Mouse (Mus musculus) liver, embryonic 16.5 days (tissue): ENCODE results near the gene Sptan1. TPM values are rescaled to one million over a fixed set of nuclear protein-coding genes. Genes with fewer than 3 reads are reported as not detected.

ENCODE experiments used
- ATAC-seq: fragments of 200-750 bp; cut with Nextera tagmentation; 2 replicates; pipeline ENCODE4 v1.8.0; 2017; ENCODE audit warnings: low read depth, mild to moderate bottlenecking, moderate number of reproducible peaks, moderate library complexity
- H3K27ac ChIP-seq: fragments of 300-500 bp; sonication (generic); 2 replicates; pipeline ENCODE4 v1.5.1; 2014; ENCODE audit warnings: mild to moderate bottlenecking, low read length
- H3K27me3 ChIP-seq: fragments of 300-500 bp; sonication (generic); 2 replicates; pipeline ENCODE4 v1.6.1; 2014; ENCODE audit warnings: low read depth, low read length, mixed read lengths; ENCODE audit not compliant: control insufficient read depth, insufficient read depth
- H3K36me3 ChIP-seq: fragments of 300-500 bp; sonication (generic); 2 replicates; pipeline ENCODE4 v1.6.1; 2014; ENCODE audit warnings: mild to moderate bottlenecking; ENCODE audit not compliant: control insufficient read depth, insufficient read depth
- H3K4me1 ChIP-seq: fragments of 300-500 bp; sonication (generic); 2 replicates; pipeline ENCODE4 v1.6.1; 2014; ENCODE audit warnings: low read depth, low read length, mixed read lengths; ENCODE audit not compliant: control insufficient read depth
- H3K4me2 ChIP-seq: fragments of 300-500 bp; sonication (generic); 2 replicates; pipeline ENCODE4 v1.6.1; 2014; ENCODE audit warnings: low read depth, low read length, mixed read lengths
- H3K4me3 ChIP-seq: fragments of 300-500 bp; sonication (generic); 2 replicates; pipeline ENCODE4 v1.5.1; 2014; ENCODE audit warnings: low read depth, mild to moderate bottlenecking, low read length
- H3K9ac ChIP-seq: fragments of 300-500 bp; sonication (generic); 2 replicates; pipeline ENCODE4 v1.6.1; 2014; ENCODE audit warnings: low read depth, low read length
- H3K9me3 ChIP-seq: fragments of 300-500 bp; sonication (generic); replicated peaks from 2 replicates; pipeline ENCODE4 v1.6.1; 2016; ENCODE audit warnings: low read length; ENCODE audit not compliant: control insufficient read depth
- WGBS: fragments of 180-500 bp; shearing (Covaris S2); extraction: QIAGEN DNeasy Blood & Tissue Kit; methylation state at CpG from one replicate; pipeline ENCODE4 v1.1.7; 2014; ENCODE audit not compliant: insufficient replicate concordance; 5-methylcytosine and 5-hydroxymethylcytosine counted together
- polyA plus RNA-seq: library from polyadenylated mRNA; unstranded; fragments of >200 nt; fragmentation: Nextera tagmentation; extraction: Ambion mirVana; gene quantifications from 2 replicates; pipeline ENCODE4 v1.2.1, GENCODE M21; 2015

The Sptan1 gene
- polyA plus RNA-seq, 1 experiment from 2014 or later = 19.7 TPM

GRCm38 (mm10) chr2:29971838-29972635 lies 6.7 kb downstream of the Sptan1 start:
- Histone ChIP-seq H3K4me1 (peaks cover 9% of the 10 kb centered on the region), H3K36me3 (no peaks in the 10 kb centered on the region), H3K9me3 (no peaks in the 10 kb centered on the region), H3K4me3 (no peak overlapping the region), H3K27ac (peak overlapping the region; percentile 61; the same call in 1 of the 2 replicates), H3K27me3 (peaks cover 20% of the 10 kb centered on the region), H3K9ac (no peak overlapping the region), H3K4me2 (no peak overlapping the region)
- ATAC-seq = peak; percentile 75
- WGBS = 40% methylated on average over 9 of the region's 9 CpGs

GRCm38 (mm10) chr2:29973525-29973924 lies 8.2 kb downstream of the Sptan1 start:
- H3K9ac ChIP-seq = no peak overlapping the region
- peaks cover 6% of the 10 kb centered on the region for H3K27me3 ChIP-seq
- ATAC-seq = no peak
- no peak overlapping the region for H3K4me3 ChIP-seq
- no peak overlapping the region for H3K4me2 ChIP-seq
- 17% methylated on average over 2 of the region's 2 CpGs for WGBS
- no peaks in the 10 kb centered on the region for H3K9me3 ChIP-seq
- H3K36me3 ChIP-seq = peaks cover 3% of the 10 kb centered on the region
- H3K27ac ChIP-seq = no peak overlapping the region
- peaks cover 9% of the 10 kb centered on the region for H3K4me1 ChIP-seq

- Histone ChIP-seq H3K9me3 (no peaks in the 10 kb centered on the region), H3K4me3 (no peak overlapping the region), H3K9ac (no peak overlapping the region), H3K36me3 (peaks cover 5% of the 10 kb centered on the region), H3K4me2 (no peak overlapping the region), H3K4me1 (peaks cover 4% of the 10 kb centered on the region), H3K27me3 (no peaks in the 10 kb centered on the region), H3K27ac (no peak overlapping the region)
- no peak for ATAC-seq
Measured at GRCm38 (mm10) chr2:29977307-29977706, 11.9 kb downstream of the Sptan1 start.

- Histone ChIP-seq H3K9ac (no peak overlapping the region), H3K4me1 (no peaks in the 10 kb centered on the region), H3K4me3 (no peak overlapping the region), H3K4me2 (no peak overlapping the region), H3K27me3 (no peaks in the 10 kb centered on the region), H3K27ac (no peak overlapping the region), H3K36me3 (peaks cover 5% of the 10 kb centered on the region), H3K9me3 (no peaks in the 10 kb centered on the region)
- no peak for ATAC-seq
- 70% methylated on average over 1 of the region's 1 CpGs for WGBS
Measured at GRCm38 (mm10) chr2:29980661-29981060, 15.3 kb downstream of the Sptan1 start.

GRCm38 (mm10) chr2:29991962-29992361 lies 26.6 kb downstream of the Sptan1 start:
- Histone ChIP-seq H3K9me3 (no peaks in the 10 kb centered on the region), H3K27ac (no peak overlapping the region), H3K36me3 (peaks cover 3% of the 10 kb centered on the region), H3K27me3 (no peaks in the 10 kb centered on the region), H3K9ac (no peak overlapping the region), H3K4me3 (no peak overlapping the region), H3K4me1 (no peaks in the 10 kb centered on the region), H3K4me2 (no peak overlapping the region)
- no peak for ATAC-seq
- WGBS = 28% methylated on average over 2 of the region's 2 CpGs

GRCm38 (mm10) chr2:30009101-30009500 lies 43.7 kb downstream of the Sptan1 start:
- H3K27me3 ChIP-seq = no peaks in the 10 kb centered on the region
- H3K4me1 ChIP-seq = no peaks in the 10 kb centered on the region
- peaks cover 16% of the 10 kb centered on the region for H3K36me3 ChIP-seq
- no peak overlapping the region for H3K27ac ChIP-seq
- WGBS = 46% methylated on average over 1 of the region's 1 CpGs
- H3K4me3 ChIP-seq = no peak overlapping the region
- H3K9ac ChIP-seq = no peak overlapping the region
- ATAC-seq = no peak
- no peak overlapping the region for H3K4me2 ChIP-seq
- H3K9me3 ChIP-seq = no peaks in the 10 kb centered on the region

- Histone ChIP-seq H3K36me3 (peaks cover 16% of the 10 kb centered on the region), H3K4me2 (no peak overlapping the region), H3K4me1 (no peaks in the 10 kb centered on the region), H3K27ac (no peak overlapping the region), H3K4me3 (no peak overlapping the region), H3K27me3 (no peaks in the 10 kb centered on the region), H3K9ac (no peak overlapping the region), H3K9me3 (no peaks in the 10 kb centered on the region)
- WGBS = 76% methylated on average over 8 of the region's 8 CpGs
- ATAC-seq = no peak
Measured at GRCm38 (mm10) chr2:30010840-30011281, 45.5 kb downstream of the Sptan1 start.

- Histone ChIP-seq H3K4me1 (no peaks in the 10 kb centered on the region), H3K4me3 (no peak overlapping the region), H3K27me3 (no peaks in the 10 kb centered on the region), H3K9ac (no peak overlapping the region), H3K9me3 (no peaks in the 10 kb centered on the region), H3K27ac (no peak overlapping the region), H3K36me3 (no peaks in the 10 kb centered on the region), H3K4me2 (no peak overlapping the region)
- no peak for ATAC-seq
- WGBS = 63% methylated on average over 11 of the region's 11 CpGs
Measured at GRCm38 (mm10) chr2:30014326-30014966, 49.1 kb downstream of the Sptan1 start.

- H3K4me3 ChIP-seq = no peak overlapping the region
- no peak for ATAC-seq
- H3K27ac ChIP-seq = no peak overlapping the region
- no peaks in the 10 kb centered on the region for H3K4me1 ChIP-seq
- no peak overlapping the region for H3K4me2 ChIP-seq
- H3K9me3 ChIP-seq = no peaks in the 10 kb centered on the region
- no peak overlapping the region for H3K9ac ChIP-seq
- H3K27me3 ChIP-seq = no peaks in the 10 kb centered on the region
- H3K36me3 ChIP-seq = peaks cover 11% of the 10 kb centered on the region
- 57% methylated on average over 4 of the region's 4 CpGs for WGBS
Measured at GRCm38 (mm10) chr2:30025454-30025853, 60.1 kb downstream of the Sptan1 start.
